Mouse (Mus musculus): ENCODE measurements at regions not wholly inside any gene's neighbourhood (a gene's known extent, or its start where the extent isn't known, plus 50 kb on each side); places are given as distances from the start of the nearest gene placed in this dataset.

- 82% methylated on average over 4 of the region's 4 CpGs for WGBS
- Histone ChIP-seq H3K27ac (no peak overlapping the region), H3K4me3 (no peak overlapping the region), H3K9me3 (no peaks in the 10 kb centered on the region), H3K36me3 (no peaks in the 10 kb centered on the region), H3K4me1 (no peaks in the 10 kb centered on the region), H3K9ac (no peak overlapping the region), H3K4me2 (replicated peaks) (no peak overlapping the region), H3K27me3 (replicated peaks) (no peaks in the 10 kb centered on the region)
- no peak for ATAC-seq (ENCODE audit: low FRiP score, low read depth)
These were observed 546.6 kb downstream of the Cbln4 start for GRCm38 (mm10) chr2:171496620-171497019.

GRCm38 (mm10) chr2:171493741-171494140, 549.5 kb downstream of the Cbln4 start:
- 41% methylated on average over 12 of the region's 12 CpGs for WGBS
- ATAC-seq (ENCODE audit: low FRiP score, low read depth): no peak

DNA sequence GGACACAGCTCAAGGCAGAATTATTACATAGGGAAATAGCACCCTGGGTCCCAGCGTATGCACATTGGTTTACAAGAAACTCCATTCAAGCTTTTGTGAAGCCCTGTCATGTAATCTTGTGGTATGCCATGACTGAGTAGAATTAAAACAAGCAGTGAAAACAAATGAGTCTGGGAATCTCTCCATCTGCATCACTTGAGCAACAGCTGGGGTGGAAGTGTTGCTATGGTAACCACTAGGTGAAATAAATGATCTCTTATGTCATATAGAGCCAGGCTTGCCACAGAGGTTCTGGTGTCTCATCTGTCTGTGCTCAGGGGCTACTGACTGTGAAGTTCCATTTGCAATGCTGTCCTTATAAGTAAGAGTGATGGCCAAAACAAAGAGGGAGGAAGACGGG, 556.0 kb downstream of the Cbln4 start:
- H3K4me3 ChIP-seq: no peak overlapping the region
- no peaks in the 10 kb centered on the region for H3K27me3 ChIP-seq (replicated peaks)
- 0 out of 2 replicates have a peak, but pooled peaks cover 9% of the 10 kb centered on the region for H3K4me1 ChIP-seq
- no peak overlapping the region for H3K9ac ChIP-seq
- ATAC-seq (ENCODE audit: low FRiP score, low read depth): peak; percentile 29; the same call in 1 of the 2 replicates
- no peak overlapping the region for H3K4me2 ChIP-seq (replicated peaks)
- WGBS: 41% methylated on average over 2 of the region's 2 CpGs
- no peaks in the 10 kb centered on the region for H3K36me3 ChIP-seq
- no peak overlapping the region for H3K27ac ChIP-seq
- H3K9me3 ChIP-seq: no peaks in the 10 kb centered on the region

More at GRCm38 (mm10) chr2:171493741-171494140, 549.5 kb downstream of the Cbln4 start:
- no peak overlapping the region for H3K27ac ChIP-seq
- no peak overlapping the region for H3K4me3 ChIP-seq
- H3K4me1 ChIP-seq: no peaks in the 10 kb centered on the region
- no peak overlapping the region for H3K9ac ChIP-seq
- no peaks in the 10 kb centered on the region for H3K9me3 ChIP-seq
- H3K36me3 ChIP-seq: no peaks in the 10 kb centered on the region
- no peak overlapping the region for H3K4me2 ChIP-seq (replicated peaks)
- H3K27me3 ChIP-seq (replicated peaks): no peaks in the 10 kb centered on the region

DNA sequence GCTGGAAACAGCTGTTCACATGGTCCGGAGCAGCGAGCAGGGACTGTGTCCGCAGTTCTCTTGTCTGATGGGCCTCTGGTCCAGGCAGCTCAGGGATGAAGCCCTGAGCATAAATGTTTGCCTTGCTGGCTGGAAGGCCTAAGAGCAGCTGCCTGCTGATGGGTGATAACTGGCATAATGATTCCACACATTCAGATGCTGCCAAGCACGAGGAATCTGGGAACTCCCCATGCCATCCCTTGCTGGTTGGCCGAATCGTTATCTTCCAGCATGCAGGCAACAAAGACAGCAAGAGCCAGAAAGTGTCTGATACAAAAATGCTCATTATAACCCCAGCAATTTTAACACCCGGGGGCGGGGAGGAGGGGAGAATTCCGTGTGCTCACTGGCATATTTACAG, 590.0 kb downstream of the Cbln4 start:
- Histone ChIP-seq H3K27ac (no peak overlapping the region), H3K27me3 (replicated peaks) (no peaks in the 10 kb centered on the region), H3K9me3 (no peaks in the 10 kb centered on the region), H3K4me1 (no peaks in the 10 kb centered on the region), H3K4me2 (replicated peaks) (no peak overlapping the region), H3K36me3 (no peaks in the 10 kb centered on the region), H3K4me3 (no peak overlapping the region), H3K9ac (no peak overlapping the region)
- no peak for ATAC-seq (ENCODE audit: low FRiP score, low read depth)
- WGBS: 82% methylated on average over 9 of the region's 9 CpGs

DNA sequence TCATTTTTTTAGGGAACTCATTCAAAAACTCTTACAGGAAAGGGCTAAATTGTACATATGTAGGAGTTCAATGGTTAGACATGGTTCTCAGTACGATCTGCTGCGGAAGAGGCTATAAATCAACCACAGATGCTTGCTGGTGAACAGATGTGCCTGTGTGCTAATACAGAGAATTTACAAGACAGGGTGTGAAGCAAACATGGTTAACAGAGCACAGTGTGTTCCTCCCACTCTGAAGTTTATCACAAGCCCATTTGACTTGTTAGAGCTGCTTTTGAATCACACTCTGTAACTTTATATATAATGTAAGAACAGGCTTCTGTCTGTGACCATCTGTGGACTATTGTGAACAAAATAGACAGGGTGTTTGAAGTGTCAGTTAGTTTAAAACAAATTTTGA, 637.2 kb downstream of the Cbln4 start:
- Histone ChIP-seq H3K4me3 (no peak overlapping the region), H3K27me3 (replicated peaks) (no peaks in the 10 kb centered on the region), H3K4me2 (replicated peaks) (no peak overlapping the region), H3K9ac (no peak overlapping the region), H3K27ac (no peak overlapping the region), H3K36me3 (no peaks in the 10 kb centered on the region), H3K4me1 (no peaks in the 10 kb centered on the region), H3K9me3 (no peaks in the 10 kb centered on the region)
- 19% methylated on average over 2 of the region's 2 CpGs for WGBS
- no peak for ATAC-seq (ENCODE audit: low FRiP score, low read depth)

DNA sequence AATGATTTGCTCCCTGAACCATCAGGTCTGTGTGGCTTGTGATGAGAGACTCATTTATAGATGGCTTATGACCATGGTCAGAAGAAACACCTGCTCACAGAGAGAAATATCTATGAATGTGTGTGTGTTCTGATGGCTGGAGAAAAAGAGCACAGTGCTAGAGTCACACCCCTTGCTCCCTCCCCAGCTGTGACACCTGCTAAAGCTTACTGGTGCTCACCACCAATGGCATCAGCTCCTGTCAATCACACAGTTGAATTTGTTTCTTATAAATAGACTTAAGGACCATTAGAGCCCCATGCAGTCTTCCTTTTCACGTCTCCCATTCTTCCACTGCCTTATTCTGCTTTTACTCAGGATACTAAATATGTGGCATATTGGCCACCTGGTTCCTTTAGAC, 654.3 kb downstream of the Cbln4 start:
- Histone ChIP-seq H3K27me3 (replicated peaks) (no peaks in the 10 kb centered on the region), H3K27ac (no peak overlapping the region), H3K9me3 (no peaks in the 10 kb centered on the region), H3K4me3 (no peak overlapping the region), H3K9ac (no peak overlapping the region), H3K4me2 (replicated peaks) (no peak overlapping the region), H3K36me3 (no peaks in the 10 kb centered on the region), H3K4me1 (no peaks in the 10 kb centered on the region)
- ATAC-seq (ENCODE audit: low FRiP score, low read depth): no peak
- 76% methylated on average over 1 of the region's 1 CpGs for WGBS

GRCm38 (mm10) chr2:171373457-171373856, 641.9 kb downstream of the Dok5 start:
- no peaks in the 10 kb centered on the region for H3K9me3 ChIP-seq
- no peak overlapping the region for H3K4me2 ChIP-seq (replicated peaks)
- H3K4me3 ChIP-seq: no peak overlapping the region
- 64% methylated on average over 1 of the region's 1 CpGs for WGBS
- H3K4me1 ChIP-seq: peaks cover 3% of the 10 kb centered on the region; the same call in 1 of the 2 replicates
- no peaks in the 10 kb centered on the region for H3K27me3 ChIP-seq (replicated peaks)
- ATAC-seq (ENCODE audit: low FRiP score, low read depth): no peak
- H3K9ac ChIP-seq: no peak overlapping the region
- H3K27ac ChIP-seq: no peak overlapping the region
- no peaks in the 10 kb centered on the region for H3K36me3 ChIP-seq

GRCm38 (mm10) chr2:171373016-171373415, 641.4 kb downstream of the Dok5 start:
- no peak overlapping the region for H3K4me2 ChIP-seq (replicated peaks)
- H3K27me3 ChIP-seq (replicated peaks): no peaks in the 10 kb centered on the region
- no peak for ATAC-seq (ENCODE audit: low FRiP score, low read depth)
- no peaks in the 10 kb centered on the region for H3K9me3 ChIP-seq
- no peak overlapping the region for H3K4me3 ChIP-seq
- no peaks in the 10 kb centered on the region for H3K36me3 ChIP-seq
- WGBS: 93% methylated on average over 7 of the region's 7 CpGs
- H3K9ac ChIP-seq: no peak overlapping the region
- no peak overlapping the region for H3K27ac ChIP-seq
- peaks cover 3% of the 10 kb centered on the region; the same call in 1 of the 2 replicates for H3K4me1 ChIP-seq

DNA sequence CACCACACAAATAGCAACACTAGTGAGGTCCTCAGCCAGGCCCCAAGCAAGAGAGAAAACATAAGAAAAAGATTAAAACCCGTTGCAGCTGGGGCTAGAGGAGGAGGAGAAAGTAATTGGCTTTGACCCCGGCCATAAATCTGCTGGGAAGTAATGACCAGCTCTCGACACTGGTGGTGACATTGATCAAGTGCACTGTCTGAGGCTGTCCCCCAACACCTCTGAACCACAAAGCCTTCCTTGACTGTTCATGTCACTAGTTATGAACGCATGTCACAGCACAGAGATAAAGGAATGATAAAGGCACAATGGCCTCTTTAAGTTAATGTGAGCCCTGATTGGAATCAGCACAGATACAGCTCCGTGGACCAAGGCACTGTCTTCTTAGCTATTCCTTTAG, 640.1 kb downstream of the Dok5 start:
- no peak overlapping the region for H3K4me2 ChIP-seq (replicated peaks)
- no peak for ATAC-seq (ENCODE audit: low FRiP score, low read depth)
- H3K27me3 ChIP-seq (replicated peaks): no peaks in the 10 kb centered on the region
- no peak overlapping the region for H3K27ac ChIP-seq
- H3K9me3 ChIP-seq: no peaks in the 10 kb centered on the region
- H3K4me1 ChIP-seq: peaks cover 3% of the 10 kb centered on the region; the same call in 1 of the 2 replicates
- WGBS: 32% methylated on average over 5 of the region's 5 CpGs
- H3K4me3 ChIP-seq: no peak overlapping the region
- no peak overlapping the region for H3K9ac ChIP-seq
- H3K36me3 ChIP-seq: no peaks in the 10 kb centered on the region

DNA sequence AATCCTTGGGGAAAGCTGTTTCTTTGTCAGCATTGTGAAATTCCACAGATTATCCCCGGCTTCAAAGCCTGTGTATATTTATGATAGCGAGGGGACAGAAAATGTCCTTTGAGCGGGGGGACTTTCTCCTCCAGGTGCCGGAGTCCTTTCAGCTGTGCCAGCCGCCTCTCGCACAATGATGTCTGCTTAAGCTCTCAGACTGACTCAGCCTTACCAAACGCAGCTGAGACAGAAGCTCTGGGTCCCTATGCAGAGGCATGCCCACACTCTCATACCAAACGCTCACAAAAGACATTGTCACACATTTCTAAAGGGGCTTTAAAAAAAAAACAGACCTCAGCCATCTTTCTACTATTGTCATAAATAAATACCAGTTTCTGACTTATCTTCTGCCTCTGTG, 633.9 kb downstream of the Dok5 start:
- 76% methylated on average over 8 of the region's 8 CpGs for WGBS
- ATAC-seq (ENCODE audit: low FRiP score, low read depth): no peak

GRCm38 (mm10) chr2:171364621-171365020, 633.0 kb downstream of the Dok5 start:
- H3K27me3 ChIP-seq (replicated peaks): no peaks in the 10 kb centered on the region
- no peak overlapping the region for H3K4me3 ChIP-seq
- 83% methylated on average over 3 of the region's 3 CpGs for WGBS
- H3K9ac ChIP-seq: no peak overlapping the region
- no peak for ATAC-seq (ENCODE audit: low FRiP score, low read depth)
- H3K4me2 ChIP-seq (replicated peaks): no peak overlapping the region
- no peaks in the 10 kb centered on the region for H3K4me1 ChIP-seq
- H3K27ac ChIP-seq: no peak overlapping the region
- no peaks in the 10 kb centered on the region for H3K36me3 ChIP-seq
- H3K9me3 ChIP-seq: no peaks in the 10 kb centered on the region

More for the DNA sequence above, 633.9 kb downstream of the Dok5 start:
- Histone ChIP-seq H3K4me2 (replicated peaks) (no peak overlapping the region), H3K27ac (no peak overlapping the region), H3K4me1 (no peaks in the 10 kb centered on the region), H3K36me3 (no peaks in the 10 kb centered on the region), H3K27me3 (replicated peaks) (no peaks in the 10 kb centered on the region), H3K9ac (no peak overlapping the region), H3K4me3 (no peak overlapping the region), H3K9me3 (no peaks in the 10 kb centered on the region)

DNA sequence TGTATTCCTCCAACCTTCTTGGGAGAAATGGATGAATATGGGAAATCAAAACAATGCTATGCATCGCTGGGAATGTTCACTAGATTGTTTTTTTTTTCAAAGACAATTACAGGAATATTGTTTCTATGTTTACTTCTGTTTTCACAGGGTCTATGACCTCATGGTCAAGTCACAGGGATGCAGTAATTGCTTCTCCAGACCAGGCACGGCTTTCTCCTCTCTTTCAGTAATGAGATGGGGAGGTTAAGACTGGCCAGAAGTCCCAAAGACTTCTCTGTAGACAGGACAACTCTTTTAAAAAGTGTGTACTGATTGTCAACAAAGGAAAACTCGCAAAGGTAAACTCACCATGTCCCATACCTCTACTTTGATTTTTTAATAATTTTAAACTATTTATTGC, 631.8 kb downstream of the Dok5 start:
- Histone ChIP-seq H3K4me1 (no peaks in the 10 kb centered on the region), H3K9me3 (no peaks in the 10 kb centered on the region), H3K27ac (no peak overlapping the region), H3K9ac (no peak overlapping the region), H3K4me3 (no peak overlapping the region), H3K36me3 (no peaks in the 10 kb centered on the region), H3K4me2 (replicated peaks) (no peak overlapping the region), H3K27me3 (replicated peaks) (no peaks in the 10 kb centered on the region)
- no peak for ATAC-seq (ENCODE audit: low FRiP score, low read depth)
- 78% methylated on average over 3 of the region's 3 CpGs for WGBS

GRCm38 (mm10) chr2:171358071-171358760, 626.6 kb downstream of the Dok5 start:
- Histone ChIP-seq H3K9ac (no peak overlapping the region), H3K36me3 (no peaks in the 10 kb centered on the region), H3K27me3 (replicated peaks) (no peaks in the 10 kb centered on the region), H3K4me3 (no peak overlapping the region), H3K9me3 (0 out of 2 replicates have a peak, but pooled peaks cover 6% of the 10 kb centered on the region), H3K4me2 (replicated peaks) (no peak overlapping the region), H3K27ac (no peak overlapping the region), H3K4me1 (no peaks in the 10 kb centered on the region)
- 90% methylated on average over 8 of the region's 8 CpGs for WGBS
- ATAC-seq (ENCODE audit: low FRiP score, low read depth): no peak
